Mouse (Mus musculus) heart, postnatal 4 days (tissue): ENCODE results near the gene Gpha2. TPM values are rescaled to one million over a fixed set of nuclear protein-coding genes. Genes with fewer than 3 reads are reported as not detected.

Experiments used
- DNase-seq: peaks from one replicate; pipeline ENCODE4 v3.0.0; 2021
- total RNA-seq, 2 experiments: library from RNA; stranded (reverse); gene quantifications; 2 replicates each; pipeline ENCODE4 v1.2.3; 2021

The Gpha2 gene
- total RNA-seq, 2 experiments from 2014 or later: not detected

DNA sequence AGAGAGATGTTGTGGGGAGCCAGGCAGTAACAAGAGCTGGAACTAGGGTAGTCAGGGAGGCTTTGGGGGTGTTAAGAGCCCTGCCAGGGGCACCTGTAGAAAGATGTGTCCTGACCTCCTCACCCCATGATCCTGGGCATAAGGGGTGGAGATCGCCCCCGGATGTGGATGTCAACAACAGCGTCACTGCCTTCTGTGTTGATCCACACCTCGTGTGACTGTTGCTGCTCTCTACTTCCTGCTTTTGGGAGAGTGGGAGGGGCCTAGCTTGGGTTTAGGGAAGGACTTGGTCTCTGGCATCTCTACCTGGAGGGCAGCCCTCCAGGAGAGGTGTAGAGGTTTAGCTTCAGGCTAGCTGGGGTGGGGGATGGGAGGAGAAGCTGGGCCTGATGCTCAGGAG, 16.1 kb downstream of the Gpha2 start:
- DNase-seq: peak; percentile 53

DNA sequence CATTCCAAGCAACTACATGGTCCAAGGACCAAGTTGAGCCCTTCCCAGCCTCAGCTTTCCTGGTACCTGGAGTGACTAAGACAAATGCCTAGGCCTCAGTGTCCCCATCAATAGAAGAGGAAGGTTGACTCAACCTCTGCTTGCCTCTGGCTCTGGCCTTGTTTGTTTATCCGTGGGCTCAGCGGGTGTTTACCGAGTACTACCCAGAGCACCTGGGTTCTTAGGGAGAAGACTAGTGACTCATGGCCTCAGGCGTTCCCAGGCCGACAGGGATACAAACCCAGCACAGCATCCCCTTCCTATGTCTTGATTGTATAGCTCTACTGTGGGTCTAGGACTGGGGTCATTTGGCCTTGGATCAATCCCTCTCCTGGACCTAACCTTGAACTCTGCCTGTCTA, 17.0 kb downstream of the Gpha2 start:
- no peak for DNase-seq

GRCm38 (mm10) chr19:6245806-6246205, 19.6 kb downstream of the Gpha2 start:
- DNase-seq: no peak

- DNase-seq: no peak
These were observed 21.5 kb downstream of the Gpha2 start for GRCm38 (mm10) chr19:6247526-6248300.

DNA sequence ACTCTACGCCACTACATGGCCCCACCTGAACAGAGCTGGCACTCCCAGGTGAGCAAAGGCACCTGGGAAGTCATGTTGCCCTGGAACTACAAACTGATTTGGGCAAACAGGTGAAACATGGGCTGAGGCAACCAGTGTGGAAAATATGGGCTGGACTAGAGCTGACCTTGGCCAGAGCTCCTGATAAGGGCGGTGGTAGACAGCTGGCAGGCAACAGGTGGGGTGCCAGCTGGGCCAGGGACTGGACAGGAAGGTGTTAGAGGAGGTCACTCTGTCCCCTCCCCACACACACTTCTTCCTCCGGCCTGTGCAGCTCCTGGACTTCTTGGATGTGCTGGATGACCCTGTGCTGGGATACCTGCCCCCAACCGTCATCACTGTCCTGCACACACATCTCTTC, 26.8 kb downstream of the Gpha2 start:
- DNase-seq: no peak

DNA sequence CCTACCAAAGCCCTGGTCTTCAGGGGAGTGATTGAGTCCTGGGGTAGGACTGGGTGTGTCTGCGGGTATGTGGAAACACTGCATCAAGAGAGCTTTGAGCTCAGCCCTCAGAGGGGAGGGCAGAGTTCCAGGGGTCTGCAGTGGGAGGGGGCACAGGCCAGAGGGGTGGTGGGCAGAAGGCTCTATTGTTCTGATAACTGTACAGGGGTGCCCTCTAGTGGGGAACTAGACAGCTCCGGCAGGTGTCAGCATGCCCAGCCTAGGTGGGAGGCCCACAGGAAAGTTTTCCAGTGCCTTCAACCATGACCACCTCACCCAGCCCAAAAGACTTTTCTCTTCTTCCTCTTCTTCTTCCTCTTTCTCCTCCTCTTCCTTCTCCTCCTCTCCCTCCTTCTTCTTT, 34.2 kb downstream of the Gpha2 start:
- DNase-seq: peak; percentile 40

DNA sequence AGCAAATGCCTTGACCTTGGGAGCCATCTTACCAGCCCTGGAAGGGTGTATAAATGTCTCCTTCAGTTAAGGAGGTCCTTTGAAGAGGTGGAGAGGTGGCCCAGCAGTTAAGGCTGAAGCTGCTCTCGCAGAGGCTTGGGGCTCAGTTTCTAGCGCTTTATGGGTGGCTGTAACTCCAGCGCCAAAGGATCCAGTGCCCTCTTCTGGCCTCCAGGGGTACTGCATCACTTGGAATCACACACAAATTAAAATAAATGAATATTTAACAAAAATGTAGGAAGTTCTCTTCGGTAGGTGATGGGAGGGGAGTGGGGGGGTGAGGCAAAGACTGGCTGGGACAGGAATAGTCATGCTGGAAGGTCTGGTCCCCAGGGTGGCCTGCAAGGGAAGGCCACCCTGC, 34.8 kb downstream of the Gpha2 start:
- no peak for DNase-seq

DNA sequence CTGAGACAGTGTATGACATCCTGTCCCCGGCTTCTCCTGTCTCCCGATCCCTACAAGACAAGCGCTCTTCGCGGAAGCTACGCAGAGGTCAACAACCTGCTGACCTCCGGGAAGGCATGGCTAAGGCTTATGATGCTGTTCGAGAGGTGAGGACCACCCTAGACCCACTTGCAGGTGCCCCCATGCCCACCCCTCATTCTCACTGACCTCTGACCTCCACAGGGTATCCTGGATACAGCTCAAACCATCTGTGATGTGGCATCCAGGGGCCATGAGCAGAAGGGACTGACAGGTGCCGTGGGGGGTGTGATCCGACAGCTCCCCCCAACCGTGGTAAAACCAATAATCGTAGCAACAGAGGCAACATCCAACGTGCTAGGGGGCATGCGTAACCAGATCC, 35.2 kb downstream of the Gpha2 start:
- DNase-seq: no peak

DNA sequence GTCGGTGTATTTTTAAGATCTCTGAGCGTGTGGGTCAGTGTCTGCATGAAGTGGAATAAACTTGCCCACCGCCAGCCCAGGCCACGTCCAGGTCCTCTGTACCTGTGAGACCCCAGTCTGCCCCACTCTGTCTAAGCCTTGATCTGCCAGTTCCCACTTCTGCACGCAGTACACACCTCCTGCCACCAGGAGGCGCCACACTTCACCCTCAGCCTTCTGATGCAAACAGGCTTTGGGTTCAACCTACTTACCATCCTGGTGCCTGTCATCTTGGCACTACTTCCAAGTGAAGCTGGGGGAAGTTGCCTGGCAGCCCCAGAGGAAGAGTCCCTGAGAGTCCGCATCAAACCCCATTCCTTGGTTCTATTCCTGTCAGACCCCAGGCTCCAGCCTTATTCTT, 36.0 kb downstream of the Gpha2 start:
- peak; percentile 84 for DNase-seq

- DNase-seq: no peak
These were observed 36.8 kb downstream of the Gpha2 start for GRCm38 (mm10) chr19:6262839-6263433.

- no peak for DNase-seq
These were observed 38.0 kb downstream of the Gpha2 start for GRCm38 (mm10) chr19:6264200-6264599.

- DNase-seq: no peak
These were observed 38.8 kb downstream of the Gpha2 start for GRCm38 (mm10) chr19:6264945-6265344.

DNA sequence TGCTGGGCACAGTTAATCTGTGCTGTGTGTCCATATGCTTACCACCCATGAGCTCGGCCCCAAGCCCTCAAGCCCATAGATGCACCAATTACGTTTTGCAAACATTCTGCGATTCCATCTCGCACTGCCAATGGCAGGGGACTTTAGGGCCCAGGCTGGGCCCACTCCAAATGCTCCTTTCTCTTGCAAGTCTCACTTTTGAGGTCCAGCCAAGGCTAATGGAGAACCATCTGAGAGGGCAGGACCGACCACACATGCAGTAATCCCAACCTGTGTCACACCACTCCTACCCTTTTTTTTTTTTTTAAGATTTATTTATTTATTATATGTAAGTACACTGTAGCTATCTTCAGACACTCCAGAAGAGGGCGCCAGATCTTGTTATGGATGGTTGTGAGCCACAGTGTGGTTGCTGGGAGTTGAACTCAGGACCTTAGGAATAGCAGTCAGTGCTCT, 39.6 kb downstream of the Gpha2 start:
- no peak for DNase-seq

GRCm38 (mm10) chr19:6267306-6268169, 41.4 kb downstream of the Gpha2 start:
- DNase-seq: peak; percentile 40

- peak; percentile 93 for DNase-seq
These were observed 42.0 kb downstream of the Gpha2 start for GRCm38 (mm10) chr19:6268170-6268528.

DNA sequence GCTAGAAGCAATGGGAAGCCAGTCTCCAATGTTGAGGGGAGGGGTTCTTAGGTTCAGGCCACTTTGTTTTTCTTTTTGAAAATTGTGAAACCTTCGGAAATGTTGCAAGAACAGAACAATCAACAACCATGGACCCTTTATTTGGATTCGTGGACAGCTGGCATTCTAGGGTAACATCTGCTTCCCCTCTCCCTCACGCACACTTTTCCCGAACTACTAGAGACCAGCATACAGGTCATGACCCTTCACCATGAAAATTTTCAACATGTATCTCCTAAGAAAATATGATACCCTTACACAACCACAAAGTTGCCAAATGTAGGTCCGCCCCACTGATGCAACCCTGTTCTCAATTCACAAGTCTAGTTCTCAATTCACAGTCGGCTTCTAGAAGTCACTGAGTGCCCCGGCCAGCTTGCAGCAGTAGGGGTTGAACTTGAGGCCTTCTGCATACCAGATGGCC, 42.5 kb downstream of the Gpha2 start:
- DNase-seq: no peak

- DNase-seq: no peak
These were observed 43.8 kb downstream of the Gpha2 start for GRCm38 (mm10) chr19:6269798-6270475.

DNA sequence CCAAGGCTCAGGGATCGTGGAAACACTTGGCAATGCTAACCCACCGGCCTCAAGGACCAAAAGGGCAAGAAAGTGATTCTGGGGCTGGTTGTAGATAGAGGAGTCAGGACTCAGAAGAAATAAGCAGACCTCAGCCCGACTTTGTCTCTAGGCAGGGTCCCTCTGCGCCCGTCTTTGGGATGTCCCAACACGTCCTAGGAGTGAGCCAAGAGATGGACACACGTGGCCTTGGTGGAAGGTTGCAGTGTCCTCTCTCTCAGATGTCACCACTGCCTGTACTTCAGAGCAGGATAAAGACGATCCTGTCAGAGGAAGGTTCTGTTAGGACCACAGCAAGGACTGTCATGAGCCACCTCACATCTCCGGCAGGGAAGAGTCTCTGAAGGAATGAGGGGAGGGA, 44.5 kb downstream of the Gpha2 start:
- DNase-seq: no peak

- no peak for DNase-seq
These were observed 45.0 kb downstream of the Gpha2 start for GRCm38 (mm10) chr19:6271206-6271605.

DNA sequence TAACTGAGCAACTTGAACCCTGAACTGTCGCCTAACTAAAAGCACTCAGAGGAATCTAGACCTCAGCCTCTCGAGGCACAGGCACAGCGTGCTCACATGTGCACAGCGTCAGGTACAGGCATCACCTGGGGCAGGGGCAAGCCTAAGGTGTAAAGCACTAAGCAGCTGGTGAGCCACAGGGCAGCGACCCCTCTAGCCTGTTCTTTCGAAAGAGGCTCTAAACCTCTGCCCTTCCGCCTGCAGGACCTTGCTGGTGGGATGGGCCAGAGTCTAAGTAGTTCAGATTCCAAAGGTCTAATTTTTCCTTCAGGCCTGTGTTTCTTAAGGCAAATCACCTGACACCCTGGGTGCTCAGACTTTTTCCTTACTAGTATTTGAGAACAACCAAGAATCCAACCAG, 45.9 kb downstream of the Gpha2 start:
- DNase-seq: no peak

DNA sequence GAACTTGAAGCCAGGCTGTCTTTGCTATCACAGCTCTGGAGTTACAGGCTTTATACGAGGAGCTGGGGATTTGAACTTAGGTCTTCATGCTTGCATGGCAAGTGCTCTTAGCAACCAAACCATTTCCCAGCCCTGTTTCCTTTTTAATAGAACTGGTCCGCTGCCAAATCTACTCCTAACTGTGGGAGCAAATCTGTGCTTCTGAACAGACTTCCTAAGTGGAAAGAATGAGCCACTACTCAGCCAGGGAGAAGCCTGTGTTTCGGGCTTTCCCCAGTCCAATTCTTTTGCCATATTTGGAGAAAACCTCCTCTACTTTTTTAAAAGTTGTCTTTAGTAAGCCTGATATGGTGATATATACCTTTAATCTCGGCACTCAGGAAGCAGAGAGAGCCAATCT, 46.6 kb downstream of the Gpha2 start:
- DNase-seq: peak; percentile 51

GRCm38 (mm10) chr19:6273592-6273991, 47.4 kb downstream of the Gpha2 start:
- DNase-seq: no peak
